Mouse (Mus musculus) liver, adult 2 months (tissue): ENCODE results near the gene Ube2l3.

ENCODE experiments used
- CTCF ChIP-seq: fragments of 200-500 bp; IDR thresholded peaks from 2 replicates; pipeline ENCODE4 v1.5.1; 2011; ENCODE audit warnings: low read depth, low read length, control low read depth
- POLR2A ChIP-seq: fragments of 200-500 bp; IDR thresholded peaks from 2 replicates; pipeline ENCODE4 v1.6.1; 2011; ENCODE audit warnings: low read length, control low read depth; ENCODE audit not compliant: insufficient read depth; ENCODE audit errors: extremely low read depth

- no peak for TF ChIP-seq CTCF
- peak; percentile 33; the same call in 1 of the 2 replicates for TF ChIP-seq POLR2A
These were observed 70.2 kb downstream of the Ube2l3 start, which contains the start of gene Sdf2l1 for GRCm38 (mm10) chr16:17132089-17132905.
